Mouse (Mus musculus) liver, embryonic 14.5 days (tissue): Measurements from ENCODE around the gene Clmp.

Experiments
- CTCF ChIP-seq: IDR thresholded peaks from 2 replicates; pipeline ENCODE4 v1.5.1; 2016; ENCODE audit warnings: antibody characterized with exemption, low read depth, control low read depth
- EP300 ChIP-seq: IDR thresholded peaks from 2 replicates; pipeline ENCODE4 v1.6.1; 2016; ENCODE audit warnings: antibody characterized with exemption, low read depth

GRCm38 (mm10) chr9:40781726-40782581 lies 96.2 kb downstream of the Clmp start:
- TF ChIP-seq CTCF (no peak), EP300 (no peak)
